Mouse (Mus musculus) limb, embryonic 13.5 days (tissue): ENCODE measurements around the gene Gm17018. TPM values are rescaled to one million over a fixed set of nuclear protein-coding genes. Genes with fewer than 3 reads are reported as not detected.

Experiments
- ATAC-seq: fragments of 200-750 bp; cut with Nextera tagmentation; 2 replicates; pipeline ENCODE4 v1.8.0; 2017; ENCODE audit warnings: low read depth, moderate number of reproducible peaks, moderate TSS enrichment; ENCODE audit not compliant: low FRiP score
- H3K27ac ChIP-seq: fragments of 300-500 bp; sonication (generic); 2 replicates; pipeline ENCODE4 v1.5.1; 2015; ENCODE audit warnings: inconsistent platforms, mild to moderate bottlenecking, moderate library complexity
- H3K27me3 ChIP-seq: fragments of 300-500 bp; sonication (generic); 2 replicates; pipeline ENCODE4 v1.6.1; 2015; ENCODE audit warnings: mild to moderate bottlenecking, inconsistent platforms
- H3K36me3 ChIP-seq: fragments of 300-500 bp; sonication (generic); 2 replicates; pipeline ENCODE4 v1.6.1; 2015; ENCODE audit warnings: inconsistent platforms, mild to moderate bottlenecking, moderate library complexity
- H3K4me1 ChIP-seq: fragments of 300-500 bp; sonication (generic); 2 replicates; pipeline ENCODE4 v1.6.1; 2015; ENCODE audit warnings: inconsistent platforms
- H3K4me2 ChIP-seq: fragments of 300-500 bp; sonication (generic); replicated peaks from 2 replicates; pipeline ENCODE4 v1.6.1; 2015; ENCODE audit warnings: inconsistent platforms, mild to moderate bottlenecking, moderate library complexity
- H3K4me3 ChIP-seq: fragments of 300-500 bp; sonication (generic); 2 replicates; pipeline ENCODE4 v1.5.1; 2015; ENCODE audit warnings: moderate library complexity, mild to moderate bottlenecking, inconsistent platforms
- H3K9ac ChIP-seq: fragments of 300-500 bp; sonication (generic); 2 replicates; pipeline ENCODE4 v1.6.1; 2015; ENCODE audit warnings: mild to moderate bottlenecking, inconsistent platforms
- H3K9me3 ChIP-seq: fragments of 300-500 bp; sonication (generic); 2 replicates; pipeline ENCODE4 v1.6.1; 2016; ENCODE audit warnings: inconsistent platforms
- WGBS: fragments of 180-500 bp; shearing (Covaris S2); methylation state at CpG from one replicate; pipeline ENCODE4 v1.1.7; 2015; 5-methylcytosine and 5-hydroxymethylcytosine counted together
- polyA plus RNA-seq: library from polyadenylated mRNA; unstranded; fragments of >200 nt; fragmentation: Nextera tagmentation; extraction: Ambion mirVana; gene quantifications from 2 replicates; pipeline ENCODE4 v1.2.1, GENCODE M21; 2015

Gene Gm17018
- polyA plus RNA-seq, 1 experiment from 2014 or later = 45.0 TPM

DNA sequence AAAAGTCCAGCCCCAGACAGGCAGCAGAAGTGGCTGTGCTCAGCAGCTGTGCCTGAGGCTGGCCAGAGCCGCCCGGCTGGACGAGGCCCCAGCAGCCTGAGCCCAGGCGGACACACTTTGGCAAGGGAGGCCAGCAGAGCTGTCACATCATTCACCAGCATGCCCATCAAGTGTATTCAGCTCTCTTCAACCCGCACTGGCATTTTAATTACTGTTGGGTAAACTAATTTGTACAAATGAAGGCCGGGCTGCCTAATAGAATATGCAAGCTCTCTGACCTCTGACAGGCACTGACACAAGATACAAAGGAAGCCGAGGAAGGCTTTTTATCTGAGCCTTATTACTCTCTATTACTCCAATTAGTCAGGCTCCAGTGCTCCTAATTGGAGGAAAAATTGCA is 35.6 kb downstream of the Gm17018 start:
- H3K4me2 ChIP-seq = no peak overlapping the region
- H3K4me3 ChIP-seq = no peak overlapping the region
- peaks cover 20% of the 10 kb centered on the region for H3K36me3 ChIP-seq
- H3K27me3 ChIP-seq = no peaks in the 10 kb centered on the region
- no peak overlapping the region for H3K27ac ChIP-seq
- no peak for ATAC-seq
- WGBS = 35% methylated on average over 7 of the region's 7 CpGs
- 0 out of 2 replicates have a peak overlapping the region, but pooled peaks have one; percentile 45 for H3K9ac ChIP-seq
- H3K9me3 ChIP-seq = no peaks in the 10 kb centered on the region
- peaks cover 8% of the 10 kb centered on the region; the same call in 1 of the 2 replicates for H3K4me1 ChIP-seq

DNA sequence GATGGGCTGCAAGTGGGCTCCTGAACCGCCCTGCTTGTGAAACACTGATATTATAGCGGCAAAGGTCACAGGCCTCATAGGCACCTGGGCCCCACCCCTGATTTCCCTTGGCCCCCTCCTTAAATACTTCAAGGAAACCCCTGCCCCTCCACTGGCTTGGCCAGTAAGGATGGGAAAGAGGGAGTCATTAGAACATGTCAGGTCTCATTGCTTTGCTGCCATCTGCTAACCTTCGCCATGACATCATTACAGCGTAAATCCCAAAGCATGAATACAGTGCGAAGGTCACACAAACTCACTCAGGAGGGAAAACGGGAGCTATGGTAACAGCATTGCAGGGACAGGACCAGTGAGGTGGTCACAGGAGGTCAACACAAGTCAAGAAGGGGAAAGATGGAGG is 36.0 kb downstream of the Gm17018 start:
- Histone ChIP-seq H3K4me1 (peaks cover 8% of the 10 kb centered on the region; the same call in 1 of the 2 replicates), H3K4me3 (no peak overlapping the region), H3K27ac (no peak overlapping the region), H3K9ac (no peak overlapping the region), H3K36me3 (peaks cover 18% of the 10 kb centered on the region), H3K27me3 (no peaks in the 10 kb centered on the region), H3K4me2 (no peak overlapping the region), H3K9me3 (no peaks in the 10 kb centered on the region)
- ATAC-seq = no peak
- WGBS = 76% methylated on average over 6 of the region's 6 CpGs

DNA sequence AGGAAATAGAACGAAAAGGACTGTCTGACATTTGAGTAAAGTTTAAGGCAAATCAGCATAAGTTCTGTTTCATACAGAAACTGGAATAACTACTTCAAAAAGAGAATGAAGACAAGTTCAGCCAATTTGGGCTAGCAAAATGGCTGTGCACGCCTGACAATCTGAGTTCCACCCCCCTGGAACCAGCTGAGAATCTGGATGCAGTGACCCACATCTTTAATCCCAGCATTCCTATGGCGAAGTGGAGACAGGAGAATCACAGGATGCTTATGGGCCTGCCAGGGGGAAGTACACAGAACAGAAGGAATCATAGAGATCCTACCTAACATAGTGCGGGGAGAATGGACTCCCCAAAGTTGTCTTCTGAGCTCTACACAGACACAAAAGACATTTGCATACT is 36.7 kb downstream of the Gm17018 start:
- Histone ChIP-seq H3K36me3 (peaks cover 16% of the 10 kb centered on the region), H3K4me1 (peaks cover 8% of the 10 kb centered on the region; the same call in 1 of the 2 replicates), H3K9ac (no peak overlapping the region), H3K27ac (no peak overlapping the region), H3K27me3 (no peaks in the 10 kb centered on the region), H3K9me3 (no peaks in the 10 kb centered on the region), H3K4me3 (no peak overlapping the region), H3K4me2 (no peak overlapping the region)
- WGBS = 82% methylated on average over 4 of the region's 4 CpGs
- no peak for ATAC-seq

DNA sequence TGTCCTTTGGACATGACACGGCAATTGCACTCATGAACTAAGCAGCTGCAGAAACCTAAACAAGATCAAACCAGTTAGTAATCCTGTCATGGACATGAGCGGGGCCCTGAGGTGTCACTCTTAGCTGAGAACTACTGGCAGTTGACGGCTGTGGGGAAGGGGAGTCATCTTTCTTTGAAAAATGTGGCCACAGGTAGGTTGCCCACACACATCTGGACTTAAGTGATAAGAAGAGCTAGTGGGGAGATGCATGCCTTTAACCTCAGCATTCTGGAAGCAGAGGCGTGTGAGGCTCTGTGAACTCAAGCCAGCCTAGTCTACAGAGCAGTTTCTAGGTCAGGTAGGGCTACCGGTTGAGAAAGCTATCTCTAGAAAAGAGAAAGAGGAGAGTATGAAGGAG is 42.2 kb downstream of the Gm17018 start:
- no peaks in the 10 kb centered on the region for H3K9me3 ChIP-seq
- peaks cover 7% of the 10 kb centered on the region for H3K4me1 ChIP-seq
- H3K9ac ChIP-seq = no peak overlapping the region
- no peak for ATAC-seq
- H3K36me3 ChIP-seq = peaks cover 19% of the 10 kb centered on the region
- no peak overlapping the region for H3K4me3 ChIP-seq
- no peak overlapping the region for H3K4me2 ChIP-seq
- no peak overlapping the region for H3K27ac ChIP-seq
- H3K27me3 ChIP-seq = no peaks in the 10 kb centered on the region
- WGBS = 81% methylated on average over 5 of the region's 5 CpGs

DNA sequence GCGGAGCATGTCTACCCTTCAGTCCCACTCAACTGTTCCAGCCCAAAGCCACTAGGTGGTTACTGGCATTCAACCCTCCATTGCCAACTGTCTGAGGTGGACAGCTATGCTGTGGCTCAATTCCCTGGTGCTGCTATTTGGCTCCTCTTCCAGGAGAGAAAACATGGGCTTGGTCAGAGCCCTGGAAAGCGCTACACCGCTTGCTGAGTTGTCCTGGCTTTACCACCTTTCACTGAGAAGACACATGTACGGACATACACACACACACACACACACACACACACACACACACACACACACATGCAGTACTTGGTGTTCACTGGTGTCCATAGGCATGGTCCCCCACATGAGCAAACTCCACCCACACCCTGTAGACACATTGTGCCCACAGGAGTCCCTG is 46.3 kb downstream of the Gm17018 start:
- H3K9me3 ChIP-seq = no peaks in the 10 kb centered on the region
- H3K27ac ChIP-seq = no peak overlapping the region
- H3K27me3 ChIP-seq = no peaks in the 10 kb centered on the region
- ATAC-seq = no peak
- WGBS = 92% methylated on average over 4 of the region's 4 CpGs
- H3K4me2 ChIP-seq = no peak overlapping the region
- H3K36me3 ChIP-seq = peaks cover 17% of the 10 kb centered on the region
- peaks cover 13% of the 10 kb centered on the region for H3K4me1 ChIP-seq
- H3K9ac ChIP-seq = no peak overlapping the region; the same call in 1 of the 2 replicates
- H3K4me3 ChIP-seq = no peak overlapping the region

DNA sequence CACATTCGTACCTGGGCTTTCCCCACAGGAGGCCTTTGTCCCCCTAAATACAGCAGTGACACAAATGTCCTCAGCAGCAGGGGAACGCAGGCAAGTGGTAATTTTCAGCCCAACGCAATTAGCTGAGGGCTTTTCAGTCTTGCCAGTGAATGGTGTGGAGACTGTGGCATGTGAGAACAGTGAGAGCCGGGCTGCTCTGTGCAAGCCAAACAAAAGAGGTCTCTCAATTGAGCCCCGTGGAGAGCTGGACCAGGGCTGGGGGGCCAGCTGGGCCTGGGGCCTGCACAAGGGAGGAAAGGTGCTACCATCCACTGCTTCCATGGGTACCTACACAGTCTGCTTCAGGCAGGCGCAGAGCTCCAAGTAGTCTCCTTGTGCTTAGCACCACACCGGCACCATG is 47.1 kb downstream of the Gm17018 start:
- no peak; the same call in 1 of the 2 replicates for ATAC-seq
- Histone ChIP-seq H3K9ac (no peak overlapping the region), H3K27ac (peak overlapping the region; percentile 11; the same call in 1 of the 2 replicates), H3K4me2 (no peak overlapping the region), H3K36me3 (peaks cover 11% of the 10 kb centered on the region), H3K9me3 (no peaks in the 10 kb centered on the region), H3K27me3 (no peaks in the 10 kb centered on the region), H3K4me3 (no peak overlapping the region), H3K4me1 (peaks cover 13% of the 10 kb centered on the region)
- 31% methylated on average over 7 of the region's 7 CpGs for WGBS

DNA sequence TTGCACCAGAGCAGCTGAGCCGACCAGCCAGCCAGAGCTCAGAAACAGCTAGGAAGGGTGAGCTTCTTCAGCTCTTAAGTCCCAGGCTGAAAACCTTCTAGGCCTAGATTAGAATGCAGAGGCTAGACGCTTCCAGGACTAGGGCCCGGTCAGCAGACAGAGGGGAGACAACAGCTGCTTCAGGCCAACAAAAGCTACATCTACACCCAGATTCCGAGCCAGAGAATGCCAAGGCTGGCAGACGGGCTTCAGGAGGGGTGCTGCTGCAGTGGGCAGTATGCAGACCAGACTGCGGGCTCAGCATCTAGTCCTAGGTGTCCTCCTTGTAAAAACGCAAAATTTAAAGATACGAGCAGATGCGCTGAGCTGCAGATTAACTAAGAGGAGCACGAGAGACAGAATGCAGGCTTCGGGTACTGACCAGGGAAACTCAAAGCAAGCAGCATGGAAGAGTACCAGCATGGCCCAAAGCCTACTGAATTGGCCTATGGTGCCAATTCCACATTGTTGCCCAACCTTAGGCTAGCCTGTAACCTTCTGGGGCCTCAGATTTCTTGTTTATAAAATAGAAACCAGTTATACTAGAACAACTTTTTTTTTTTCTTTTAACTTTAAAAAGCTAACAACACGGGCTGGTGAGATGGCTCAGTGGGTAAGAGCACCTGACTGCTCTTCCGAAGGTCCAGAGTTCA is 48.4 kb downstream of the Gm17018 start:
- Histone ChIP-seq H3K36me3 (peaks cover 8% of the 10 kb centered on the region; the same call in 1 of the 2 replicates), H3K4me1 (peaks cover 13% of the 10 kb centered on the region), H3K9ac (no peak overlapping the region), H3K9me3 (no peaks in the 10 kb centered on the region), H3K4me3 (no peak overlapping the region), H3K27me3 (no peaks in the 10 kb centered on the region), H3K4me2 (no peak overlapping the region), H3K27ac (no peak overlapping the region)
- ATAC-seq = no peak
- 86% methylated on average over 13 of the region's 13 CpGs for WGBS

DNA sequence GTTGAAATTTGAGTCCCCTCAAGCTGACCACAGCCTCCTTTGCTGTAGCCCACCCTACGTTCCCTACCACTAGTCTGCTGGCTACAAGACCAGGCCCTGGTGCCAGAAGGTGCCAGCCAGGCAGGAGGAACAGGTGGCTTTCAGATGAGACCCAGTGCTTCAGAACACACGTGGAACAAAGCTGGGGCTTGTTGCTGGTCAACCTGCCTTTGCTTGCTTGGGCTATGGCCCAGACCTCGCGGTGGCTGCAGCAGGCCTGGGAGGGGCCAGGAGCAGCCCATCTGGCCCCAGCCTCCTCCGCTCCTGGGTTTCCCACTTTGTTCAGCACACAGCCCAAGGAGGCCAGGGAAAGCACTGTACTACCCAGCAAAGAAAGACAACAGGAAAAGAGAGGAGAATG is 50.4 kb downstream of the Gm17018 start:
- Histone ChIP-seq H3K9ac (no peak overlapping the region), H3K4me3 (no peak overlapping the region), H3K27me3 (no peaks in the 10 kb centered on the region), H3K9me3 (no peaks in the 10 kb centered on the region), H3K4me2 (no peak overlapping the region), H3K27ac (no peak overlapping the region), H3K4me1 (peaks cover 24% of the 10 kb centered on the region), H3K36me3 (peaks cover 4% of the 10 kb centered on the region; the same call in 1 of the 2 replicates)
- no peak for ATAC-seq
- WGBS = 68% methylated on average over 5 of the region's 5 CpGs

DNA sequence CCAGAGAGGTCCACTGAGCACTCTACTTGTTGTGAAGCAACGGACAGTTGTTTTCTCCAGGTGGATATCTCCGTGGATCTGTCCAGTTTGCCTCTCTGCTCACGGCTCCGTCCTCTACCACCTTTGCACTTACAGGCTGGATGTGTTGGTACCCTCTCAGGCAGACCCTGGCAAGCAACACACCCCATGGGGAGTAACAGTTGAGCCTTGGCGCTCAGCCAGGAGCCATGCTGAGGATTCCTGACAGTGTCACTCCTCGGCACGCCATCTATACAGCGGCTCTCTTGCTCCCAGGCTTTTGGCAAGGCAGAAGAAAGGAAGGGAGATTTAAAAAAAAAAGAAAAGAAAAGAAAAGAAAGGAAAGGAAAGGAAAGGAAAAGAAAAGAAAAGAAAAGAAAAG is 54.0 kb downstream of the Gm17018 start:
- Histone ChIP-seq H3K27me3 (no peaks in the 10 kb centered on the region), H3K9me3 (no peaks in the 10 kb centered on the region), H3K4me3 (no peak overlapping the region), H3K4me2 (no peak overlapping the region), H3K36me3 (peaks cover 8% of the 10 kb centered on the region), H3K4me1 (peaks cover 24% of the 10 kb centered on the region), H3K27ac (no peak overlapping the region), H3K9ac (no peak overlapping the region)
- 81% methylated on average over 8 of the region's 8 CpGs for WGBS
- no peak for ATAC-seq

DNA sequence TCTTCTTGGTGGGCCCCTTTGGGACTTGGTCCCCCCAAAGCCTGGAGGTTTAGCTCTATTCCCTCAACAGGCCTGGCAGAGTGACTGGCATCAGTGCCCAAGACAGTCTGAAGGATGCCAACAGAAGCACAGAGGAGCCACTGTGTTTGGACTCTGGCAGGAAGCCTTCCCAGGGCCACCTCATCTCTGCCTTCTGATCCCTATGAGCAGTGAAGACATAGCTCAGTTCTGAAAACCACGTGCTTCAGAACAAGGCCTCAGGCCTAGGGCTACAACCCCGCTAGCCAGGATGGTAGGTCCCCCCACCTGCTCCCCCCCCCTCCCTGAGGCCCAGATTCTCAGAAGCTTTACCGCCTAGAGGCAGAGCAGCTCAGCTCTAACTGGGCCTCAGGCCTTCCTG is 54.5 kb downstream of the Gm17018 start:
- Histone ChIP-seq H3K4me2 (no peak overlapping the region), H3K4me1 (peaks cover 24% of the 10 kb centered on the region), H3K36me3 (peaks cover 8% of the 10 kb centered on the region), H3K4me3 (no peak overlapping the region), H3K27ac (no peak overlapping the region), H3K9ac (peak overlapping the region; percentile 19; the same call in 1 of the 2 replicates), H3K27me3 (no peaks in the 10 kb centered on the region), H3K9me3 (no peaks in the 10 kb centered on the region)
- ATAC-seq = no peak
- WGBS = 62% methylated on average over 3 of the region's 3 CpGs

DNA sequence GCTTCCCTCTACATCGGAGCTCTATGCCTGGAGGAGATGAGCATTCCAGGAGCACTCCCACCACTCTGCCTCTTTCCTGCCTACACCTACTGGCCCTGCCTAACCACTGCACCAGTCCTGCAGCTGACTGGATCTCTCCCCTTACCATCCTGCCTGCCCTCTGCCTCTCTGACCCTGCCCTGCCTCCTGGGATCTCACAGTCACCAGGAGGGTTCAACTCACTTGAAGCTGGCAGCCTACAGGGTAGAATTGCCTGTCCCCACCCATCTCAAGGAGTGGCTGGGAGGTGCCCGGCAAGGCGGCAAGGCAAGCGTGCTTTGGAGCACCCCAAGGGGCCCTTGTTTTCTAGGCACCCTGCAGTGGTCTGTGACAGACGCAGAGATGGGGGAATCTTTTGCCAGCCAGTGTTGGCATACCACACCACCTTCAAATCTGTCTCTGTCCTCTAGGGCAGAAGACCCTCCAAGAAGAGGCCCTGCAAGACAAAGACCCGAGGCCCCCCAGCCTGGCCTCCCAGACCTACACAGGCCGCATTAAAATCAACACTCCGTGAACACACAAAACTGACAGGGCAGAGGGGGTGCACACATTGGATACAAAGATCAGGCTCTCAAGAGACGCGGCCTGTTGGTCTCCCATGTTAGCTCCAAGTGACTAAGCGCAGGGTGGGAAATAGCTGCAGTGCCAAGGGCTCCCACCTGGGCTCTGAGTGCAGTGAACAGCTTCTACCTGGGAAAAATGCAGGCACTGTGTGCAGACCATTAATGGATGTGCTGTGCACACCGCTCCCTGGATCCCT is 55.2 kb downstream of the Gm17018 start:
- Histone ChIP-seq H3K4me3 (no peak overlapping the region), H3K27me3 (no peaks in the 10 kb centered on the region), H3K9me3 (no peaks in the 10 kb centered on the region), H3K27ac (no peak overlapping the region), H3K4me2 (no peak overlapping the region), H3K9ac (peak overlapping the region; percentile 19; the same call in 1 of the 2 replicates), H3K4me1 (peaks cover 24% of the 10 kb centered on the region), H3K36me3 (peaks cover 8% of the 10 kb centered on the region)
- ATAC-seq = no peak
- WGBS = 66% methylated on average over 12 of the region's 12 CpGs

DNA sequence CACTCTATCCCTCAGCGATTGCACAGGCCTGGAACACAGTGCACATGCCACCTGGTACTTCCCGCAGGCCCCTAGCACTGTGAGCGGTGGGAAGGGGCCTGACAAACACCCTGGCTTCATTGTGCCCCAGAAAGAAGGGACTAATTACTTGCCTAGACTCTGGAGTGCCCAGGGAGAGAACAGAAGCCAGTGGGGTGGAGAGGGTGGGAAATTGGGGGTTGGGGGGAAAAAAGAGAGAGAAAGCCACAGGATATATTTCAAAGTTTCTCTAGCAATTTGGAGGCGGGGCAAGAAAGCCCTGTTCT is 55.8 kb downstream of the Gm17018 start:
- peak; percentile 28; the same call in 1 of the 2 replicates for ATAC-seq
- peaks cover 8% of the 10 kb centered on the region for H3K36me3 ChIP-seq
- no peak overlapping the region; the same call in 1 of the 2 replicates for H3K9ac ChIP-seq
- H3K4me3 ChIP-seq = no peak overlapping the region
- H3K4me2 ChIP-seq = no peak overlapping the region
- H3K27ac ChIP-seq = no peak overlapping the region
- no peaks in the 10 kb centered on the region for H3K27me3 ChIP-seq
- 35% methylated on average over 4 of the region's 4 CpGs for WGBS
- peaks cover 24% of the 10 kb centered on the region for H3K4me1 ChIP-seq
- no peaks in the 10 kb centered on the region for H3K9me3 ChIP-seq
